Mouse (Mus musculus) CH12.LX (cell line): ENCODE measurements around the gene Ccdc3. TPM values are rescaled to one million over a fixed set of nuclear protein-coding genes. Genes with fewer than 3 reads are reported as not detected.

Source experiments
- DNase-seq: peaks from one replicate; pipeline ENCODE4 v3.0.0-alpha.2; 2013; ENCODE audit errors: extremely low read depth
- H3K27ac ChIP-seq: 2 replicates; pipeline ENCODE4 v1.5.1; 2012; ENCODE audit warnings: low read depth, mild to moderate bottlenecking, control low read depth, moderate library complexity; ENCODE audit not compliant: insufficient read depth
- H3K27me3 ChIP-seq: replicated peaks from 2 replicates; pipeline ENCODE3; 2012; ENCODE audit warnings: inconsistent platforms
- H3K36me3 ChIP-seq, 2 experiments: replicated peaks in 1 of 2; 2 replicates each; pipeline versions ENCODE3 to v1.6.1; 2012; ENCODE audit warnings: inconsistent platforms in 1 of 2, low read length in 1 of 2, mild to moderate bottlenecking in 1 of 2, mixed read lengths in 1 of 2, moderate library complexity in 1 of 2; ENCODE audit not compliant: control insufficient read depth in 1 of 2, insufficient read depth in 1 of 2
- H3K4me1 ChIP-seq, 2 experiments: 2 replicates each; pipeline ENCODE4 v1.6.1; 2012; ENCODE audit warnings: inconsistent platforms in 1 of 2, moderate library complexity in 1 of 2; ENCODE audit not compliant: insufficient read depth in 2 of 2, control insufficient read depth in 1 of 2
- H3K4me2 ChIP-seq: 2 replicates; pipeline ENCODE4 v1.6.1; 2012; ENCODE audit warnings: low read depth, mild to moderate bottlenecking, control low read depth; ENCODE audit not compliant: poor library complexity, insufficient read depth, severe bottlenecking
- H3K4me3 ChIP-seq, 3 experiments: fragments of 150-350 bp in 1 of 3; sonication (generic) in 1 of 3; replicated peaks in 1 of 3; 2 replicates each; pipeline versions ENCODE3 to v1.5.1; 2011 to 2012; ENCODE audit warnings: low read depth in 2 of 3, low read length in 2 of 3, mild to moderate bottlenecking in 2 of 3, moderate library complexity in 2 of 3, control low read depth in 1 of 3, improper control_type of control experiment in 1 of 3, inconsistent platforms in 1 of 3, mixed read lengths in 1 of 3; ENCODE audit not compliant: poor library complexity in 1 of 3
- H3K79me2 ChIP-seq: replicated peaks from 2 replicates; pipeline ENCODE4 v1.6.1; 2012; ENCODE audit warnings: mild to moderate bottlenecking, moderate library complexity; ENCODE audit not compliant: control insufficient read depth, poor library complexity, insufficient read depth, severe bottlenecking; ENCODE audit errors: extremely low read depth
- H3K9ac ChIP-seq: 2 replicates; pipeline ENCODE4 v1.6.1; 2012; ENCODE audit warnings: low read depth, mild to moderate bottlenecking, control low read depth, moderate library complexity; ENCODE audit not compliant: insufficient read depth
- H3K9me3 ChIP-seq: replicated peaks from 2 replicates; pipeline ENCODE3; 2012; ENCODE audit warnings: low read length, inconsistent platforms, mixed read lengths
- BHLHE40 ChIP-seq: IDR thresholded peaks from 2 replicates; pipeline ENCODE4 v1.6.1; 2011; ENCODE audit warnings: mild to moderate bottlenecking, low read depth, low read length, improper control_type of control experiment
- CHD1 ChIP-seq: IDR thresholded peaks from 2 replicates; pipeline ENCODE4 v1.6.1; 2012; ENCODE audit warnings: low read depth, low read length, improper control_type of control experiment, inconsistent platforms
- CHD2 ChIP-seq: IDR thresholded peaks from 2 replicates; pipeline ENCODE4 v1.6.1; 2011; ENCODE audit warnings: low read length, improper control_type of control experiment
- CTCF ChIP-seq, 2 experiments: IDR thresholded peaks in 1 of 2; conservative IDR thresholded peaks in 1 of 2; 2 replicates each; pipeline ENCODE4 v1.5.1; 2011 to 2012; ENCODE audit warnings: low read depth in 2 of 2, low read length in 2 of 2, improper control_type of control experiment in 1 of 2, inconsistent platforms in 1 of 2, mild to moderate bottlenecking in 1 of 2, moderate library complexity in 1 of 2
- E2F4 ChIP-seq: IDR thresholded peaks from 2 replicates; pipeline ENCODE4 v1.6.1; 2011; ENCODE audit warnings: low read depth, low read length, improper control_type of control experiment; ENCODE audit not compliant: insufficient replicate concordance
- ELF1 ChIP-seq: IDR thresholded peaks from 2 replicates; pipeline ENCODE4 v1.6.1; 2014; ENCODE audit warnings: low read depth, mild to moderate bottlenecking, inconsistent platforms, low read length, improper control_type of control experiment
- EP300 ChIP-seq: IDR thresholded peaks from 2 replicates; pipeline ENCODE4 v1.6.1; 2011; ENCODE audit warnings: low read length, improper control_type of control experiment
- ETS1 ChIP-seq: conservative IDR thresholded peaks from 2 replicates; pipeline ENCODE4 v1.6.1; 2012; ENCODE audit warnings: low read depth, mild to moderate bottlenecking, inconsistent platforms, low read length, improper control_type of control experiment, moderate library complexity
- IRF4 ChIP-seq: IDR thresholded peaks from 2 replicates; pipeline ENCODE4 v1.6.1; 2014; ENCODE audit warnings: low read depth, mild to moderate bottlenecking, inconsistent platforms, low read length, improper control_type of control experiment
- JUN ChIP-seq: IDR thresholded peaks from 2 replicates; pipeline ENCODE4 v1.6.1; 2011; ENCODE audit warnings: low read depth, mild to moderate bottlenecking, low read length, improper control_type of control experiment, moderate library complexity; ENCODE audit not compliant: insufficient read depth
- KAT2A ChIP-seq: IDR thresholded peaks from 2 replicates; pipeline ENCODE4 v1.6.1; 2012; ENCODE audit warnings: low read length, improper control_type of control experiment, inconsistent platforms; ENCODE audit not compliant: insufficient replicate concordance
- MEF2A ChIP-seq: IDR thresholded peaks from 2 replicates; pipeline ENCODE4 v1.6.1; 2014; ENCODE audit warnings: low read depth, mild to moderate bottlenecking, inconsistent platforms, low read length, improper control_type of control experiment, borderline replicate concordance
- MXI1 ChIP-seq: IDR thresholded peaks from 2 replicates; pipeline ENCODE4 v1.6.1; 2011; ENCODE audit warnings: mild to moderate bottlenecking, low read depth, low read length, improper control_type of control experiment
- NRF1 ChIP-seq: IDR thresholded peaks from 2 replicates; pipeline ENCODE4 v1.6.1; 2014; ENCODE audit warnings: low read depth, mild to moderate bottlenecking, inconsistent platforms, low read length, improper control_type of control experiment, moderate library complexity
- PAX5 ChIP-seq: IDR thresholded peaks from 2 replicates; pipeline ENCODE4 v1.6.1; 2012; ENCODE audit warnings: low read length, inconsistent platforms, mixed read lengths
- POLR2AphosphoS2 ChIP-seq: IDR thresholded peaks from 2 replicates; pipeline ENCODE4 v1.6.1; 2011; ENCODE audit warnings: low read depth, low read length, improper control_type of control experiment
- RAD21 ChIP-seq: IDR thresholded peaks from 2 replicates; pipeline ENCODE4 v1.6.1; 2011; ENCODE audit warnings: low read depth, mild to moderate bottlenecking, low read length, improper control_type of control experiment, moderate library complexity
- RCOR1 ChIP-seq: conservative IDR thresholded peaks from 2 replicates; pipeline ENCODE4 v1.6.1; 2012; ENCODE audit warnings: low read depth, mild to moderate bottlenecking, inconsistent platforms, low read length, improper control_type of control experiment
- SIN3A ChIP-seq: IDR thresholded peaks from 2 replicates; pipeline ENCODE4 v1.6.1; 2012; ENCODE audit warnings: low read length, improper control_type of control experiment, inconsistent platforms
- TBP ChIP-seq: conservative IDR thresholded peaks from 2 replicates; pipeline ENCODE4 v1.6.1; 2011; ENCODE audit warnings: low read depth, low read length, improper control_type of control experiment
- TCF12 ChIP-seq: IDR thresholded peaks from 2 replicates; pipeline ENCODE4 v1.6.1; 2014; ENCODE audit warnings: low read depth, mild to moderate bottlenecking, inconsistent platforms, low read length, improper control_type of control experiment
- UBTF ChIP-seq: IDR thresholded peaks from 2 replicates; pipeline ENCODE4 v1.6.1; 2012; ENCODE audit warnings: low read depth, mild to moderate bottlenecking, inconsistent platforms, low read length, improper control_type of control experiment, moderate library complexity
- USF1 ChIP-seq: IDR thresholded peaks from 2 replicates; pipeline ENCODE4 v1.6.1; 2014; ENCODE audit warnings: low read depth, mild to moderate bottlenecking, inconsistent platforms, low read length, improper control_type of control experiment
- USF2 ChIP-seq: conservative IDR thresholded peaks from 2 replicates; pipeline ENCODE4 v1.6.1; 2011; ENCODE audit warnings: low read depth, low read length, improper control_type of control experiment
- ZKSCAN1 ChIP-seq: IDR thresholded peaks from 2 replicates; pipeline ENCODE4 v1.6.1; 2012; ENCODE audit warnings: low read depth, inconsistent platforms, low read length, improper control_type of control experiment, borderline replicate concordance
- ZNF384 ChIP-seq: IDR thresholded peaks from 2 replicates; pipeline ENCODE4 v1.6.1; 2012; ENCODE audit warnings: low read depth, low read length, improper control_type of control experiment, inconsistent platforms
- dilution Hi-C: fragments of 300-500 bp; cut with MboI; formaldehyde crosslinking; loops from 2 replicates; pipeline ENCODE4 v1.14.3; 2020; ENCODE audit warnings: low sequenced_read_pairs; ENCODE audit not compliant: extremely low pct_unique_long_range_greater_than_20kb, extremely low pct_ligation_motif_present
- in situ Hi-C: fragments of 300-500 bp; cut with MboI; formaldehyde crosslinking; loops from 3 replicates; pipeline ENCODE4 v1.14.3; 2019; ENCODE audit warnings: low sequenced_read_pairs, low pct_ligation_motif_present, low pct_unique_long_range_greater_than_20kb, mixed read lengths
- polyA plus RNA-seq: library from polyadenylated mRNA; unstranded; fragments of >175 nt; gene quantifications from 2 replicates; pipeline ENCODE4 v1.2.1, GENCODE M21; 2012; ENCODE audit warnings: low read depth; ENCODE audit not compliant: insufficient read length
- total RNA-seq, 2 experiments: library from RNA; depleted of rRNA; stranded (reverse); fragments of 300-350 nt in 1 of 2; fragments of >200 nt in 1 of 2; gene quantifications; 2 replicates each; pipeline ENCODE4 v1.2.3; 2012 to 2014

Ccdc3 gene
- total and polyA plus RNA-seq, 3 experiments = not detected

- dilution Hi-C loops = no loop called here
- Histone ChIP-seq H3K9me3 (no peaks in the 10 kb centered on the region), H3K4me2 (no peak overlapping the region)
These were observed 61.7 kb downstream of the Ccdc3 start for GRCm38 (mm10) chr2:5199289-5199688.

GRCm38 (mm10) chr2:5200817-5201364, 63.3 kb downstream of the Ccdc3 start:
- Histone ChIP-seq H3K4me1 (peaks cover 4 to 8% of the 10 kb centered on the region in 2 experiments; a peak in 3 of 4 replicates), H3K27me3 (no peaks in the 10 kb centered on the region), H3K36me3 (no peaks in the 10 kb centered on the region), H3K4me3 (no peak overlapping the region), H3K79me2 (no peaks in the 10 kb centered on the region), H3K27ac (no peak overlapping the region), H3K9me3 (no peaks in the 10 kb centered on the region), H3K9ac (no peak overlapping the region), H3K4me2 (no peak overlapping the region)
- dilution Hi-C loops = no loop called here
- TF ChIP-seq ELF1 = no peak
- TF ChIP-seq USF2 = no peak
- TF ChIP-seq SIN3A = no peak
- no peak for TF ChIP-seq ETS1
- TF ChIP-seq IRF4 = no peak
- no peak for TF ChIP-seq RAD21
- TF ChIP-seq ZNF384 = no peak
- no peak for TF ChIP-seq POLR2AphosphoS2
- TF ChIP-seq CTCF (conservative IDR thresholded peaks at IDR 0.05 in 1 of 2, IDR thresholded peaks at IDR 0.05 in 1 of 2; ENCODE audit: low read depth in 2 of 2, low read length in 2 of 2) = no peak
- no peak for TF ChIP-seq JUN
- TF ChIP-seq E2F4 = no peak
- TF ChIP-seq MEF2A = no peak
- TF ChIP-seq KAT2A = no peak
- no peak for TF ChIP-seq BHLHE40
- no peak for TF ChIP-seq USF1
- TF ChIP-seq MXI1 = no peak
- TF ChIP-seq PAX5 = no peak
- TF ChIP-seq RCOR1 = no peak
- no peak for TF ChIP-seq EP300
- in situ Hi-C loops = no loop called here
- no peak for DNase-seq

More at GRCm38 (mm10) chr2:5199289-5199688, 61.7 kb downstream of the Ccdc3 start:
- in situ Hi-C loops = no loop called here
- TF ChIP-seq POLR2AphosphoS2 = no peak
- no peak for TF ChIP-seq UBTF
- TF ChIP-seq KAT2A = no peak
- TF ChIP-seq IRF4 = no peak
- TF ChIP-seq RAD21 = no peak
- no peak for TF ChIP-seq MEF2A
- no peak for TF ChIP-seq NRF1
- no peak for TF ChIP-seq USF2
- TF ChIP-seq ELF1 = no peak
- TF ChIP-seq RCOR1 = no peak
- TF ChIP-seq CHD2 = no peak
- TF ChIP-seq TBP = no peak
- no peak for TF ChIP-seq JUN
- no peak for TF ChIP-seq CHD1
- no peak for TF ChIP-seq ZKSCAN1
- no peak for TF ChIP-seq MXI1
- TF ChIP-seq TCF12 = no peak
- Histone ChIP-seq H3K9ac (no peak overlapping the region), H3K79me2 (no peaks in the 10 kb centered on the region), H3K4me3 (no peak overlapping the region), H3K36me3 (no peaks in the 10 kb centered on the region), H3K27me3 (no peaks in the 10 kb centered on the region), H3K4me1 (peaks cover 4 to 8% of the 10 kb centered on the region in 2 experiments; a peak in 3 of 4 replicates), H3K27ac (no peak overlapping the region)
- DNase-seq = no peak
